Mouse (Mus musculus): ENCODE results near the gene Wnk2. TPM values are rescaled to one million over a fixed set of nuclear protein-coding genes. Genes with fewer than 3 reads are reported as not detected.

Wnk2 gene
- total and polyA plus RNA-seq, 3 experiments = 0.04 TPM; not detected in 2

DNA sequence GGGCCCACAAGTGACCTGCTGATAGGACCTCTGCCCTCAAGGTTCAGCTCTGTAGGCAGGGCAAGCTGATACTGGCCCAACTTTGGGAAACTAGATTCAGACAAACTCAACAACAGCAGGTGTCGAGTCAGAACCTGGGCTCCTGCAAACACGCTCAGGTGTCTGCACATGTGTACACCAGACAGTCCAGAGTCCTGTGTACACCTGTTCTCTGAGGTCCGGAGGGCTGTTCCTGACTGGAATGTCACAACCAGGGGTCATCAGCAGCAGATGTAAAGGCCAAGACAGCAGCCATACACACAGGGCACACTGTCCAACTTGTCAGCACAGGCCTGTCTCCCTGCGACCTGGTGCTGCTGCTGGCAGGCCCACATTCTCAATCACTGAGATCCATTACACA is 25.7 kb downstream of the Wnk2 start:
- H3K4me1 ChIP-seq (ENCODE audit: control insufficient read depth in 1 of 2, insufficient read depth in 2 of 2, low read length in 2 of 2) = no peaks in the 10 kb centered on the region
- no peaks in the 10 kb centered on the region for H3K36me3 ChIP-seq (ENCODE audit: control insufficient read depth in 1 of 2, insufficient read depth in 2 of 2, low read length in 2 of 2)
- no peak for TF ChIP-seq MYB (IDR thresholded peaks at IDR 0.05; ENCODE audit: low read depth, low read length)
- no peak for TF ChIP-seq ZKSCAN1 (IDR thresholded peaks at IDR 0.05; ENCODE audit: low read depth, low read length)
- no peak for TF ChIP-seq RCOR1 (IDR thresholded peaks at IDR 0.05; ENCODE audit: low read depth, low read length)
- no peak for TF ChIP-seq GABPA (IDR thresholded peaks at IDR 0.05; ENCODE audit: low read depth, low read length)
- TF ChIP-seq MAZ (IDR thresholded peaks at IDR 0.05; ENCODE audit: low read depth, low read length) = no peak
- TF ChIP-seq ELF1 (IDR thresholded peaks at IDR 0.05; ENCODE audit: low read depth, low read length) = no peak
- no peak for TF ChIP-seq TCF12 (IDR thresholded peaks at IDR 0.05; ENCODE audit: low read depth, low read length)
- peaks cover 7 to 8% of the 10 kb centered on the region in 2 experiments for H3K27me3 ChIP-seq (ENCODE audit: control insufficient read depth in 1 of 2, insufficient read depth in 2 of 2, low read length in 2 of 2)
- no peak overlapping the region for H3K9ac ChIP-seq (ENCODE audit: control insufficient read depth, low read depth, low read length, poor library complexity, severe bottlenecking)
- H3K4me3 ChIP-seq (ENCODE audit: control insufficient read depth in 1 of 2, insufficient read depth in 1 of 2, low read depth in 2 of 2, low read length in 2 of 2) = no peak overlapping the region
- no peaks in the 10 kb centered on the region for H3K79me2 ChIP-seq (ENCODE audit: control insufficient read depth, insufficient read depth, low read length, poor library complexity)
- H3K9me3 ChIP-seq (replicated peaks; ENCODE audit: insufficient read depth, low read length) = no peaks in the 10 kb centered on the region
- no peak for DNase-seq (ENCODE audit: low read depth, low spot score)
- no peak overlapping the region for H3K27ac ChIP-seq (ENCODE audit: control insufficient read depth, low read depth, low read length)

DNA sequence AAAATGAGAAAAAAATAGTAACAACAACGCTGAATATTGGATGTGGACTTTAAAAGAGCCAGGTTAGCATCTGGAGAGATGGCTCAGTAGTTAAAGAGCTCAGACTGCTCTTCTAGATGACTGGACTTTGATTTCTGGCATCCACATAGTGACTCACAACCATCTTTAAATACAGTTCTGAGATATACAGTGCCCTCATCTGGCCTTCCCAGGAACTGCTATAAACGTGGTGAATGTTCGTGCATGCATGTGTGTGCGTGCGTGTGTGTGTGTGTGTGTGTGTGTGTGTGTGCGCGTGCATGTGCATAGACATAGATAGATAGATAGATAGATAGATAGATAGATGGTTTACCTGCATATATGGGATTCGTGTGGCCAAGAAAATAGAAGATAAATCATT is 30.3 kb downstream of the Wnk2 start:
- H3K27ac ChIP-seq (ENCODE audit: control insufficient read depth, low read depth, low read length) = no peak overlapping the region
- DNase-seq (ENCODE audit: low read depth, low spot score) = peak; percentile 50
- TF ChIP-seq ELF1 (IDR thresholded peaks at IDR 0.05; ENCODE audit: low read depth, low read length) (no peak), NRF1 (IDR thresholded peaks at IDR 0.05; ENCODE audit: insufficient read depth, low read depth, low read length, poor library complexity, severe bottlenecking) (no peak), EP300 (IDR thresholded peaks at IDR 0.05; ENCODE audit: low read depth in 1 of 2, low read length in 2 of 2) (no peak), ZMIZ1 (IDR thresholded peaks at IDR 0.05; ENCODE audit: low read depth, low read length) (no peak), UBTF (IDR thresholded peaks at IDR 0.05; ENCODE audit: borderline replicate concordance, insufficient read depth, low read depth, low read length) (no peak), CHD1 (IDR thresholded peaks at IDR 0.05; ENCODE audit: low read depth, low read length) (no peak), GATA1 (IDR thresholded peaks at IDR 0.05; ENCODE audit: low read depth, low read length) (no peak), MXI1 (IDR thresholded peaks at IDR 0.05; ENCODE audit: low read depth, low read length) (no peak), ZC3H11A (IDR thresholded peaks at IDR 0.05; ENCODE audit: low read depth, low read length) (0 out of 2 replicates have a peak, but pooled peaks have one; percentile 8), E2F4 (IDR thresholded peaks at IDR 0.05; ENCODE audit: borderline replicate concordance, low read depth, low read length) (no peak), POLR2AphosphoS2 (IDR thresholded peaks at IDR 0.05; ENCODE audit: low read length) (no peak), POLR2A (IDR thresholded peaks at IDR 0.05; ENCODE audit: control insufficient read depth in 1 of 2, insufficient read depth in 1 of 2, low read depth in 1 of 2, low read length in 2 of 2, poor library complexity in 1 of 2) (no peak), MAX (IDR thresholded peaks at IDR 0.05; ENCODE audit: low read length) (no peak), MAFK (IDR thresholded peaks at IDR 0.05; ENCODE audit: borderline replicate concordance, low read depth, low read length) (no peak), ETS1 (IDR thresholded peaks at IDR 0.05; ENCODE audit: low read depth, low read length) (no peak), ZNF384 (IDR thresholded peaks at IDR 0.05; ENCODE audit: low read depth, low read length) (no peak), BHLHE40 (IDR thresholded peaks at IDR 0.05; ENCODE audit: borderline replicate concordance, low read depth, low read length) (no peak), RAD21 (IDR thresholded peaks at IDR 0.05; ENCODE audit: low read depth, low read length) (peak; percentile 42), USF2 (IDR thresholded peaks at IDR 0.05; ENCODE audit: borderline replicate concordance in 1 of 2, insufficient read depth in 1 of 2, low read depth in 1 of 2, low read length in 2 of 2) (no peak), CTCF (IDR thresholded peaks at IDR 0.05 in 2 of 3, conservative IDR thresholded peaks at IDR 0.05 in 1 of 3; ENCODE audit: control insufficient read depth in 1 of 3, insufficient read depth in 1 of 3, low read depth in 2 of 3, low read length in 3 of 3, poor library complexity in 1 of 3, severe bottlenecking in 1 of 3) (peak; percentile 34 to 60 (median 38); a peak in 5 of 6 replicates), SMC3 (IDR thresholded peaks at IDR 0.05; ENCODE audit: low read depth, low read length) (peak; percentile 47), MYC (IDR thresholded peaks at IDR 0.05; ENCODE audit: low read depth, low read length) (no peak), ZKSCAN1 (IDR thresholded peaks at IDR 0.05; ENCODE audit: low read depth, low read length) (no peak), MYB (IDR thresholded peaks at IDR 0.05; ENCODE audit: low read depth, low read length) (no peak), HCFC1 (IDR thresholded peaks at IDR 0.05; ENCODE audit: low read depth, low read length) (no peak)

More for the DNA sequence above, 30.3 kb downstream of the Wnk2 start:
- H3K9ac ChIP-seq (ENCODE audit: control insufficient read depth, low read depth, low read length, poor library complexity, severe bottlenecking) = no peak overlapping the region
- H3K79me2 ChIP-seq (ENCODE audit: control insufficient read depth, insufficient read depth, low read length, poor library complexity) = no peaks in the 10 kb centered on the region
- no peak overlapping the region for H3K4me3 ChIP-seq (ENCODE audit: control insufficient read depth in 1 of 2, insufficient read depth in 1 of 2, low read depth in 2 of 2, low read length in 2 of 2)
- H3K4me1 ChIP-seq (ENCODE audit: control insufficient read depth in 1 of 2, insufficient read depth in 2 of 2, low read length in 2 of 2) = no peaks in the 10 kb centered on the region
- H3K27me3 ChIP-seq (ENCODE audit: control insufficient read depth in 1 of 2, insufficient read depth in 2 of 2, low read length in 2 of 2) = peaks cover 0 to 4% of the 10 kb centered on the region in 2 experiments; a peak in 1 of 4 replicates
- H3K36me3 ChIP-seq (ENCODE audit: control insufficient read depth in 1 of 2, insufficient read depth in 2 of 2, low read length in 2 of 2) = no peaks in the 10 kb centered on the region
- no peaks in the 10 kb centered on the region for H3K9me3 ChIP-seq (replicated peaks; ENCODE audit: insufficient read depth, low read length)
